Mouse (Mus musculus) cerebellum, adult 18-20 months (tissue): ENCODE measurements around the gene Igf1.

Experiments
- DNase-seq, 2 experiments: peaks; one replicate each; pipeline ENCODE4 v3.0.0; 2021

Gene Igf1

GRCm38 (mm10) chr10:87904324-87904723 is 46.3 kb downstream of the Igf1 start:
- no peak for DNase-seq

- DNase-seq = no peak
These were observed 47.0 kb downstream of the Igf1 start for GRCm38 (mm10) chr10:87905087-87905486.

GRCm38 (mm10) chr10:87906121-87906520 is 48.1 kb downstream of the Igf1 start:
- no peak for DNase-seq

GRCm38 (mm10) chr10:87906757-87907307 is 48.8 kb downstream of the Igf1 start:
- no peak for DNase-seq

- DNase-seq = no peak
These were observed 55.8 kb downstream of the Igf1 start for GRCm38 (mm10) chr10:87913852-87914251.

GRCm38 (mm10) chr10:87914932-87915331 is 56.9 kb downstream of the Igf1 start:
- no peak for DNase-seq

- DNase-seq = no peak
These were observed 57.7 kb downstream of the Igf1 start for GRCm38 (mm10) chr10:87915782-87916181.

GRCm38 (mm10) chr10:87922263-87922662 is 64.2 kb downstream of the Igf1 start:
- no peak for DNase-seq

- no peak for DNase-seq
These were observed 68.5 kb downstream of the Igf1 start for GRCm38 (mm10) chr10:87926564-87926963.

GRCm38 (mm10) chr10:87927131-87927609 is 69.1 kb downstream of the Igf1 start:
- DNase-seq = peak; percentile 2

GRCm38 (mm10) chr10:87948192-87948591 is 90.1 kb downstream of the Igf1 start:
- DNase-seq = no peak

- no peak for DNase-seq
These were observed 113.5 kb downstream of the Igf1 start for GRCm38 (mm10) chr10:87971536-87971935.

- DNase-seq = no peak
These were observed 116.0 kb downstream of the Igf1 start for GRCm38 (mm10) chr10:87973911-87974631.

GRCm38 (mm10) chr10:87985375-87985774 is 127.3 kb downstream of the Igf1 start:
- no peak for DNase-seq

- DNase-seq = no peak
These were observed 128.1 kb downstream of the Igf1 start for GRCm38 (mm10) chr10:87986201-87986600.
